Mouse (Mus musculus) kidney, postnatal 0 days (tissue): ENCODE results near the gene Sorcs2. TPM values are rescaled to one million over a fixed set of nuclear protein-coding genes. Genes with fewer than 3 reads are reported as not detected.

Experiments used
- ATAC-seq: fragments of 200-750 bp; cut with Nextera tagmentation; replicated peaks from 2 replicates; pipeline ENCODE4 v1.8.0; 2017; ENCODE audit warnings: low read depth, moderate number of reproducible peaks, moderate TSS enrichment, moderate library complexity; ENCODE audit not compliant: low FRiP score
- DNase-seq: peaks from one replicate; pipeline ENCODE4 v3.0.0-alpha.2; 2016; ENCODE audit warnings: low spot score
- H3K27ac ChIP-seq: fragments of 300-500 bp; sonication (generic); 2 replicates; pipeline ENCODE4 v1.5.1; 2014; ENCODE audit warnings: mild to moderate bottlenecking
- H3K27me3 ChIP-seq: fragments of 300-500 bp; sonication (generic); 2 replicates; pipeline ENCODE4 v1.6.1; 2014; ENCODE audit warnings: low read length, mixed read lengths; ENCODE audit not compliant: insufficient read depth
- H3K36me3 ChIP-seq: fragments of 300-500 bp; sonication (generic); 2 replicates; pipeline ENCODE4 v1.6.1; 2014; ENCODE audit warnings: low read length, mixed read lengths; ENCODE audit not compliant: insufficient read depth
- H3K4me1 ChIP-seq: fragments of 300-500 bp; sonication (generic); replicated peaks from 2 replicates; pipeline ENCODE4 v1.6.1; 2014; ENCODE audit warnings: antibody characterized with exemption, low read length, mixed read lengths; ENCODE audit not compliant: insufficient read depth
- H3K4me2 ChIP-seq: fragments of 300-500 bp; sonication (generic); 2 replicates; pipeline ENCODE4 v1.6.1; 2014; ENCODE audit warnings: mild to moderate bottlenecking, low read length, moderate library complexity, mixed read lengths
- H3K4me3 ChIP-seq: fragments of 300-500 bp; sonication (generic); replicated peaks from 2 replicates; pipeline ENCODE4 v1.5.1; 2014; ENCODE audit warnings: low read depth, low read length
- H3K9ac ChIP-seq: fragments of 300-500 bp; sonication (generic); 2 replicates; pipeline ENCODE4 v1.6.1; 2014; ENCODE audit warnings: low read depth, low read length
- H3K9me3 ChIP-seq: fragments of 300-500 bp; sonication (generic); replicated peaks from 2 replicates; pipeline ENCODE4 v1.6.1; 2016; ENCODE audit warnings: low read length, inconsistent platforms, mixed read lengths
- CTCF ChIP-seq: IDR thresholded peaks from 2 replicates; pipeline ENCODE4 v1.5.1; 2016; ENCODE audit warnings: antibody characterized with exemption, low read depth, mild to moderate bottlenecking, moderate library complexity
- WGBS: fragments of 180-500 bp; shearing (Covaris S2); extraction: QIAGEN DNeasy Blood & Tissue Kit; methylation state at CpG from one replicate; pipeline ENCODE4 v1.1.7; 2014; 5-methylcytosine and 5-hydroxymethylcytosine counted together
- polyA plus RNA-seq: library from polyadenylated mRNA; unstranded; fragments of >200 nt; fragmentation: Nextera tagmentation; extraction: Ambion mirVana; gene quantifications from 2 replicates; pipeline ENCODE4 v1.2.1, GENCODE M21; 2015

Sorcs2 gene
- polyA plus RNA-seq, 1 experiment from 2014 or later, result 5.1 TPM

DNA sequence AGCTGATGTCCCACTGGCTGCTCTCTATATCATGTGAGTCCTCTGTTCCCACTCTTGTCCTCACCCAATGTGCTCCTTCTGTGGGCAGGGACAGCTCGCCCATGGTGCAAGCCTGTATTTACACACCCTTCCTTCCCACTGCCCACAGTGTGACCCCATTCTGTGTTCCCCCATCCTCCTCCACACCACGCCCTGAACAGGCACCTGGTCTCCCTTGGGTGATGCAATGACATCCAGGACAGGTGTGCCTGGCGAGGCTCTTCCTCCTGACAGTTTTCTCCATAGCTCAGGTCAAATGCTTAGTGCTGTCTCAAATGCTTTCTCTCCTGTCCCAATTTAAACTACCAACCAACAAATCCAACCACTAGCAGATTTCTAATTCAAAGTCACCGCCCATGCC lies 202.5 kb downstream of the Sorcs2 start:
- Histone ChIP-seq H3K27me3 (no peaks in the 10 kb centered on the region), H3K27ac (no peak overlapping the region), H3K36me3 (no peaks in the 10 kb centered on the region), H3K9me3 (no peaks in the 10 kb centered on the region), H3K9ac (no peak overlapping the region), H3K4me3 (no peak overlapping the region), H3K4me1 (no peaks in the 10 kb centered on the region), H3K4me2 (no peak overlapping the region)
- no peak for DNase-seq
- no peak for TF ChIP-seq CTCF
- WGBS, result 84% methylated on average over 4 of the region's 4 CpGs
- ATAC-seq, result no peak

DNA sequence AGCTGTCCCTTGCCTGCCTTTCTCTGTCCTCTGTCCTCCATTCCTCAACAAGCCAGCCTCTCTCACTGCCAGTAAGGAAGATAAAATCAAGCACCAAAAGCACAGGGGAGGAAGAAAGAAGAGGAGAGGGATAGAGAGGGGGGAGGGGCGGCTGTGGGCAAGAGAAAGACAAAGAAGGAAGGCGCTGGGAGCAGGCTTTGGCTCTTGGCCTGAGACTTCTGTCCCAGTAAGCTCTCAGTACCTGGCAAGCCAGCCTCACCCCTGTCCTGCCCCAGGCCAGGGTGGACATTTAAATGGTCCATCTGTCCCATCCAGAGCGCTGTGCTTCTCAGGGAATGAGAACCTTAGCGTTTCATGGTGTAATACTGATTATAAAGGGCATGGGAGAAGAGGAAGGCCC lies 203.3 kb downstream of the Sorcs2 start:
- H3K4me2 ChIP-seq, result no peak overlapping the region
- H3K9ac ChIP-seq, result no peak overlapping the region
- no peak overlapping the region for H3K4me3 ChIP-seq
- no peaks in the 10 kb centered on the region for H3K27me3 ChIP-seq
- WGBS, result 64% methylated on average over 4 of the region's 4 CpGs
- no peak overlapping the region for H3K27ac ChIP-seq
- ATAC-seq (no peak), DNase-seq (no peak)
- no peaks in the 10 kb centered on the region for H3K4me1 ChIP-seq
- H3K36me3 ChIP-seq, result no peaks in the 10 kb centered on the region
- H3K9me3 ChIP-seq, result no peaks in the 10 kb centered on the region
- TF ChIP-seq CTCF, result no peak

DNA sequence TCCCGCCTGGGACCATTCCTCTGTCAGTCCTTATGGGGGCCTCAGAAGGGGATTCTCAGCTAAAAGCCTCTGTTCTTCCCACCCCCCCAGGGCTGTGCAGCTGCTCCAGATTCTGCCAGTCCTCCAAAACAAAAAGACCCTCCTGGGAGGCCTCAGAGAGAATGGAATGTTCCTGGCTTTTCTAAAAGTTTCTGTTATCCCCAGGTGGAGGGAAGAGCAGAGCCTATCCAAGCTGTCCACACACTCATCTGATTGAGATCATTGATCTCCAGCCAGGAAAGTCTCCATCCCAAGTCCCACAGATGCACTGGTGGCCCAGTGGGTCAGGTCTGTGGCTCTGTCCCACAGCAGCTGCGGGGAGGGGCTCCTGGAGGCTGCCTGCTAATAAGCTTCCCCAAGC lies 205.3 kb downstream of the Sorcs2 start:
- Histone ChIP-seq H3K27me3 (no peaks in the 10 kb centered on the region), H3K4me3 (no peak overlapping the region), H3K27ac (no peak overlapping the region), H3K4me2 (no peak overlapping the region), H3K36me3 (no peaks in the 10 kb centered on the region), H3K9me3 (no peaks in the 10 kb centered on the region), H3K4me1 (no peaks in the 10 kb centered on the region), H3K9ac (no peak overlapping the region)
- no peak for DNase-seq
- no peak for TF ChIP-seq CTCF
- WGBS, result 81% methylated on average over 2 of the region's 2 CpGs
- ATAC-seq, result no peak

GRCm38 (mm10) chr5:36191876-36192275 lies 206.1 kb downstream of the Sorcs2 start:
- Histone ChIP-seq H3K4me3 (no peak overlapping the region), H3K9ac (no peak overlapping the region), H3K9me3 (no peaks in the 10 kb centered on the region), H3K36me3 (no peaks in the 10 kb centered on the region), H3K27ac (no peak overlapping the region), H3K4me2 (no peak overlapping the region), H3K4me1 (no peaks in the 10 kb centered on the region), H3K27me3 (no peaks in the 10 kb centered on the region)
- DNase-seq (no peak), ATAC-seq (no peak)
- 71% methylated on average over 3 of the region's 3 CpGs for WGBS
- TF ChIP-seq CTCF, result peak; percentile 42; the same call in 1 of the 2 replicates

DNA sequence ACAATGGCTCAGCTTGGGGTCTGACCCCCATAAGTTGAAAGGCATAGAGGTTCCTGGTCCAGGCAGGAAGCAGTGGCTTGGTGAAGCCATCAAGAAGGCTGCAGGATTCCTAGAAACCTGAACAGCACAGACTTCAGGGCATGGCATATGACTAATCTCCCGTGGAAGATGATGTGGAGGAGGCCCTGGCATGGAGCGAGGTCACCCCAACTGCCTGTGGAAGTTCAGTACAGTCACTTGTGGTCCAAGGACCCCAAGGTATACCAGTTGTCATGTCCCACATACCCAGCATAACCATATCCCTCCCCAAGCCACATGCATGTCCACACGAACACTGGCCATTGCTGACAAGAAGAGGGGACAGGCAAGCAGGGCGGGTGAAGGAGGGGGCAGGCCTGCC lies 206.7 kb downstream of the Sorcs2 start:
- DNase-seq (no peak), ATAC-seq (no peak)
- Histone ChIP-seq H3K27me3 (no peaks in the 10 kb centered on the region), H3K36me3 (no peaks in the 10 kb centered on the region), H3K9ac (no peak overlapping the region), H3K9me3 (no peaks in the 10 kb centered on the region), H3K27ac (no peak overlapping the region), H3K4me2 (no peak overlapping the region), H3K4me1 (no peaks in the 10 kb centered on the region), H3K4me3 (no peak overlapping the region)
- no peak for TF ChIP-seq CTCF
- WGBS, result 90% methylated on average over 4 of the region's 4 CpGs

GRCm38 (mm10) chr5:36188310-36188709 lies 209.6 kb downstream of the Sorcs2 start:
- Histone ChIP-seq H3K27me3 (no peaks in the 10 kb centered on the region), H3K9me3 (no peaks in the 10 kb centered on the region), H3K36me3 (no peaks in the 10 kb centered on the region), H3K27ac (no peak overlapping the region), H3K9ac (no peak overlapping the region), H3K4me2 (no peak overlapping the region), H3K4me3 (no peak overlapping the region), H3K4me1 (no peaks in the 10 kb centered on the region)
- TF ChIP-seq CTCF, result no peak
- ATAC-seq (no peak), DNase-seq (no peak)
- 54% methylated on average over 4 of the region's 4 CpGs for WGBS

GRCm38 (mm10) chr5:36186294-36187053 lies 211.5 kb downstream of the Sorcs2 start:
- ATAC-seq (peak; percentile 69), DNase-seq (peak; percentile 49)
- no peaks in the 10 kb centered on the region for H3K4me1 ChIP-seq
- H3K4me3 ChIP-seq, result no peak overlapping the region
- no peak overlapping the region for H3K9ac ChIP-seq
- H3K36me3 ChIP-seq, result no peaks in the 10 kb centered on the region
- no peaks in the 10 kb centered on the region for H3K9me3 ChIP-seq
- H3K4me2 ChIP-seq, result no peak overlapping the region
- no peaks in the 10 kb centered on the region for H3K27me3 ChIP-seq
- peak; percentile 30; the same call in 1 of the 2 replicates for TF ChIP-seq CTCF
- 32% methylated on average over 8 of the region's 8 CpGs for WGBS
- no peak overlapping the region for H3K27ac ChIP-seq
